1 mouse cellular context compared by ENCODE assay signal in the genomic region with DNA sequence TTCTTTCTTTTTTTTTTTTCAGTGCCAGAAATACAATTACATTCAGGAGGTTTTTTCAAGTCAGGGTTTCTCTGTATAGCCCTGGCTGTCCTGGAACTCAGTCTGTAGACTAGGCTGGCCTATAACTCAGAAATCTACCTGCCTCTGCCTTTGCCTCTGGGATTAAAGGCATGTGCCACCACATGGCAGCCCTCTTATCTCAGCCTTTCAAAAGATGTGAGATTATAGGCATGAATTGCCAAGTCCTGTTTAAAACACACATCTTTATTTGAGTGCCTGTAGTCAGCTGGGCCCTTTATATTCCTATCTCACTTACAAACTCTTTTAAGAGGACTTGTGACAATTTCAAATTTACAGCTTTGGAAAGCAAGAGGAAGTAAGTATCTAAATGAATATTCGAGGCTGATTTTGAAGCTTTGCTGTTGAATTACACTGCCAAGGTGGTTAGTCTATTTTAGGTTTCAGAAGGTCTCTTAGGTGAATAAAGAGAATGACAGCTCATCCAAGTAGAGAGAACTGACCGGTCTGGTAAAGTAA.
TF ChIP-seq lines count a peak whose summit lies in the region.

No protein-coding gene starts in this region.

TF ChIP-seq in CH12.LX, 34 proteins besides CTCF, POLR2A, EP300 and RAD21:
- TF ChIP-seq USF1 (IDR thresholded peaks at IDR 0.05; ENCODE audit: low read depth, low read length) (no peak), USF2 (conservative IDR thresholded peaks at IDR 0.05; ENCODE audit: low read depth, low read length) (no peak), MXI1 (IDR thresholded peaks at IDR 0.05; ENCODE audit: low read depth, low read length) (no peak), ZMIZ1 (IDR thresholded peaks at IDR 0.05; ENCODE audit: low read depth, low read length) (no peak), TCF12 (IDR thresholded peaks at IDR 0.05; ENCODE audit: low read depth, low read length) (no peak), JUN (IDR thresholded peaks at IDR 0.05; ENCODE audit: insufficient read depth, low read depth, low read length) (no peak), SIN3A (IDR thresholded peaks at IDR 0.05; ENCODE audit: low read length) (no peak), POLR2AphosphoS2 (IDR thresholded peaks at IDR 0.05; ENCODE audit: low read depth, low read length) (no peak), JUND (conservative IDR thresholded peaks at IDR 0.05; ENCODE audit: low read depth, low read length) (no peak), E2F4 (IDR thresholded peaks at IDR 0.05; ENCODE audit: insufficient replicate concordance, low read depth, low read length) (no peak)
